14 mouse cellular contexts compared by ENCODE assay signal in genomic region chr13:54889684-54890399, GRCm38 (mm10). TPM values are rescaled to one million over a fixed set of nuclear protein-coding genes. Genes with fewer than 3 reads are reported as not detected.
DNase-seq lines count a peak whose midpoint lies in the region; ATAC-seq and TF ChIP-seq lines count a peak whose summit lies in the region.
"Had no signal": no experiment of that assay in that cellular context is flagged by ENCODE, and none has a peak within 500 bp of the region (broad histone marks: within the 10 kb centered on the region; RNA-seq: fewer than 3 reads in every experiment).

No protein-coding gene starts in this region.

- 61% methylated on average over 8 of the region's 8 CpGs for WGBS in liver, embryonic 14.5 days (ENCODE audit: insufficient replicate concordance)
- WGBS in liver, embryonic 11.5 days = 65% methylated on average over 8 of the region's 8 CpGs
- WGBS in embryonic facial prominence, embryonic 10.5 days = 81% methylated on average over 8 of the region's 8 CpGs

- H3K9ac ChIP-seq in liver, embryonic 14.5 days (replicated peaks) = no peak overlapping the region
- no peak overlapping the region for H3K9ac ChIP-seq in liver, embryonic 11.5 days (ENCODE audit: low read depth, low read length)
- H3K9ac ChIP-seq: forebrain, embryonic 12.5 days; heart, embryonic 13.5 days had no signal

- TF ChIP-seq EP300 in liver, embryonic 14.5 days (IDR thresholded peaks at IDR 0.05; ENCODE audit: low read depth) = no peak

- TF ChIP-seq POLR2A in brain, embryonic 14.5 days (IDR thresholded peaks at IDR 0.05; ENCODE audit: borderline replicate concordance, extremely low read depth, insufficient read depth, insufficient read length, poor library complexity, severe bottlenecking) = no peak

- no peak overlapping the region for H3K27ac ChIP-seq in liver, embryonic 14.5 days
- H3K27ac ChIP-seq in liver, embryonic 11.5 days (ENCODE audit: low read depth, low read length) = no peak overlapping the region
- H3K27ac ChIP-seq in embryonic facial prominence, embryonic 10.5 days (replicated peaks) = no peak overlapping the region
- H3K27ac ChIP-seq: forebrain, embryonic 12.5 days; heart, embryonic 13.5 days had no signal

- TF ChIP-seq CTCF in liver, embryonic 14.5 days (IDR thresholded peaks at IDR 0.05; ENCODE audit: low read depth) = peak; percentile 32; the same call in 1 of the 2 replicates
- peak; percentile 41 for TF ChIP-seq CTCF in E14TG2a.4 (conservative IDR thresholded peaks at IDR 0.05; ENCODE audit: low read length)
- peak; percentile 28; the same call in 1 of the 2 replicates for TF ChIP-seq CTCF in brain, embryonic 14.5 days (IDR thresholded peaks at IDR 0.05; ENCODE audit: borderline replicate concordance, extremely low read depth, insufficient read depth, insufficient read length)

- H3K27me3 ChIP-seq in liver, embryonic 14.5 days (ENCODE audit: control insufficient read depth, insufficient read depth, low read length) = no peaks in the 10 kb centered on the region; the same call in 1 of the 2 replicates
- H3K27me3 ChIP-seq in liver, embryonic 11.5 days (replicated peaks; ENCODE audit: control insufficient read depth, insufficient read depth, low read length) = peaks cover 11% of the 10 kb centered on the region; the same call in 1 of the 2 replicates
- peaks cover 43% of the 10 kb centered on the region for H3K27me3 ChIP-seq in E14TG2a.4 (ENCODE audit: insufficient read depth, low read length)
- H3K27me3 ChIP-seq in embryonic facial prominence, embryonic 10.5 days (replicated peaks; ENCODE audit: low read depth, poor library complexity, severe bottlenecking) = peaks cover 44% of the 10 kb centered on the region

- H3K9me3 ChIP-seq in liver, embryonic 14.5 days (ENCODE audit: control insufficient read depth, low read length) = no peaks in the 10 kb centered on the region
- H3K9me3 ChIP-seq in liver, embryonic 11.5 days (ENCODE audit: control insufficient read depth, low read length) = no peaks in the 10 kb centered on the region
- no peaks in the 10 kb centered on the region for H3K9me3 ChIP-seq in E14TG2a.4 (ENCODE audit: low read length)
- H3K9me3 ChIP-seq in embryonic facial prominence, embryonic 10.5 days = no peaks in the 10 kb centered on the region
- H3K9me3 ChIP-seq: forebrain, embryonic 12.5 days; heart, embryonic 13.5 days had no signal

- H3K36me3 ChIP-seq in liver, embryonic 14.5 days (replicated peaks; ENCODE audit: control insufficient read depth, insufficient read depth, low read depth) = no peaks in the 10 kb centered on the region
- H3K36me3 ChIP-seq in liver, embryonic 11.5 days (ENCODE audit: control insufficient read depth, insufficient read depth, low read length) = no peaks in the 10 kb centered on the region
- no peaks in the 10 kb centered on the region for H3K36me3 ChIP-seq in E14TG2a.4 (ENCODE audit: insufficient read depth, low read length)
- H3K36me3 ChIP-seq in embryonic facial prominence, embryonic 10.5 days (replicated peaks) = no peaks in the 10 kb centered on the region
- H3K36me3 ChIP-seq: forebrain, embryonic 12.5 days; heart, embryonic 13.5 days had no signal

- no peaks in the 10 kb centered on the region for H3K4me1 ChIP-seq in liver, embryonic 14.5 days (replicated peaks; ENCODE audit: control insufficient read depth in 2 of 2, insufficient read depth in 2 of 2, low read length in 1 of 2)
- no peaks in the 10 kb centered on the region for H3K4me1 ChIP-seq in liver, embryonic 11.5 days (replicated peaks; ENCODE audit: control insufficient read depth, insufficient read depth, low read length)
- peaks cover 29% of the 10 kb centered on the region for H3K4me1 ChIP-seq in E14TG2a.4 (replicated peaks; ENCODE audit: low read depth, low read length)
- peaks cover 33% of the 10 kb centered on the region for H3K4me1 ChIP-seq in embryonic facial prominence, embryonic 10.5 days
- H3K4me1 ChIP-seq: heart, embryonic 13.5 days had no signal

- ATAC-seq in liver, embryonic 14.5 days (ENCODE audit: insufficient read depth) = no peak
- no peak for ATAC-seq in liver, embryonic 11.5 days (replicated peaks; ENCODE audit: low FRiP score)

- no peak for DNase-seq in liver, embryonic 14.5 days (ENCODE audit: low read depth in 3 of 3, low spot score in 3 of 3)
- DNase-seq in liver, embryonic 11.5 days (ENCODE audit: low spot score) = no peak
- DNase-seq in 416B (ENCODE audit: low read depth) = peak; percentile 33
- no peak for DNase-seq in brain, embryonic 14.5 days (ENCODE audit: low read depth)
- no peak for DNase-seq in embryonic facial prominence, embryonic 10.5 days (ENCODE audit: low spot score)
- DNase-seq in thymus, postnatal 0 days (ENCODE audit: low spot score) = no peak
- DNase-seq: cerebellum, postnatal 36 days; heart, postnatal 4 days; lung, postnatal 14 days; thymus, adult 18-20 months had no signal

- no peak overlapping the region for H3K4me2 ChIP-seq in liver, embryonic 14.5 days (ENCODE audit: low read depth)
- H3K4me2 ChIP-seq in liver, embryonic 11.5 days = no peak overlapping the region
- H3K4me2 ChIP-seq: forebrain, embryonic 12.5 days; heart, embryonic 13.5 days had no signal

- H3K4me3 ChIP-seq in liver, embryonic 14.5 days (ENCODE audit: insufficient read depth in 1 of 2, low read depth in 2 of 2, low read length in 2 of 2) = no peak overlapping the region
- H3K4me3 ChIP-seq in liver, embryonic 11.5 days (ENCODE audit: low read depth, low read length) = no peak overlapping the region
- no peak overlapping the region for H3K4me3 ChIP-seq in E14TG2a.4 (replicated peaks; ENCODE audit: low read length)
- H3K4me3 ChIP-seq in embryonic facial prominence, embryonic 10.5 days = no peak overlapping the region
- H3K4me3 ChIP-seq: forebrain, embryonic 12.5 days; heart, embryonic 13.5 days; myocyte had no signal

RNA-seq across cellular contexts. Expression of gene Unc5a, which starts 59.4 kb away (rescaled TPM):
- polyA plus RNA-seq in liver, embryonic 14.5 days (2012; rRNA removed) = 0.37 and 0.56 TPM in 2 replicates
- 0.43 and 0.72 TPM in 2 replicates for polyA plus RNA-seq in liver, embryonic 14.5 days (2014; fragmentation: Nextera tagmentation; extraction: Ambion mirVana)
- polyA plus RNA-seq in liver, embryonic 11.5 days (2014; fragmentation: Nextera tagmentation; extraction: Ambion mirVana) = 1.5 and 1.9 TPM in 2 replicates
- 29.2 and 29.7 TPM in 2 replicates for polyA plus RNA-seq in brain, embryonic 14.5 days (2012; rRNA removed)
- 2.1 and 2.2 TPM in 2 replicates for polyA plus RNA-seq in embryonic facial prominence, embryonic 10.5 days (2016; fragmentation: Nextera tagmentation; extraction: Ambion mirVana)
- polyA plus RNA-seq in thymus, postnatal 0 days (2015; fragmentation: Nextera tagmentation; extraction: Ambion mirVana) = 0.75 and 1.2 TPM in 2 replicates
